Mouse (Mus musculus) forebrain, embryonic 14.5 days (tissue): ENCODE results near the gene Gm11492. TPM values are rescaled to one million over a fixed set of nuclear protein-coding genes. Genes with fewer than 3 reads are reported as not detected.

ENCODE experiments used
- ATAC-seq: fragments of 200-750 bp; cut with Nextera tagmentation; 2 replicates; pipeline ENCODE4 v1.8.0; 2017; ENCODE audit warnings: mild to moderate bottlenecking, moderate library complexity
- DNase-seq: peaks from one replicate; pipeline ENCODE4 v3.0.0-alpha.2; 2015; ENCODE audit warnings: low spot score
- H3K27ac ChIP-seq: fragments of 300-500 bp; sonication (generic); 2 replicates; pipeline ENCODE4 v1.5.1; 2014; ENCODE audit warnings: low read depth, mild to moderate bottlenecking, control low read depth, low read length, moderate library complexity
- H3K27me3 ChIP-seq: fragments of 300-500 bp; sonication (generic); replicated peaks from 2 replicates; pipeline ENCODE4 v1.6.1; 2014; ENCODE audit warnings: low read length, control low read depth, mixed read lengths; ENCODE audit not compliant: control insufficient read depth, insufficient read depth
- H3K36me3 ChIP-seq: fragments of 300-500 bp; sonication (generic); 2 replicates; pipeline ENCODE4 v1.6.1; 2014; ENCODE audit warnings: low read length, control low read depth; ENCODE audit not compliant: control insufficient read depth, insufficient read depth
- H3K4me1 ChIP-seq: fragments of 300-500 bp; sonication (generic); 2 replicates; pipeline ENCODE4 v1.6.1; 2014; ENCODE audit warnings: antibody characterized with exemption, low read length, control low read depth; ENCODE audit not compliant: control insufficient read depth, insufficient read depth
- H3K4me2 ChIP-seq: fragments of 300-500 bp; sonication (generic); 2 replicates; pipeline ENCODE4 v1.6.1; 2014; ENCODE audit warnings: mild to moderate bottlenecking, control low read depth, low read length
- H3K4me3 ChIP-seq: fragments of 300-500 bp; sonication (generic); 2 replicates; pipeline ENCODE4 v1.5.1; 2014; ENCODE audit warnings: low read depth, low read length, control low read depth
- H3K9ac ChIP-seq: fragments of 300-500 bp; sonication (generic); 2 replicates; pipeline ENCODE4 v1.6.1; 2014; ENCODE audit warnings: mild to moderate bottlenecking, low read length, control low read depth, moderate library complexity
- H3K9me3 ChIP-seq: fragments of 300-500 bp; sonication (generic); replicated peaks from 2 replicates; pipeline ENCODE4 v1.6.1; 2016; ENCODE audit warnings: low read length, control low read depth, mixed read lengths; ENCODE audit not compliant: control insufficient read depth
- WGBS: fragments of 180-500 bp; shearing (Covaris S2); extraction: QIAGEN DNeasy Blood & Tissue Kit; methylation state at CpG from one replicate; pipeline ENCODE4 v1.1.7; 2014; 5-methylcytosine and 5-hydroxymethylcytosine counted together
- polyA plus RNA-seq: library from polyadenylated mRNA; unstranded; fragments of >200 nt; fragmentation: Nextera tagmentation; extraction: Ambion mirVana; gene quantifications from 2 replicates; pipeline ENCODE4 v1.2.1, GENCODE M21; 2014

The Gm11492 gene
- polyA plus RNA-seq, 1 experiment from 2014 or later, result not detected

GRCm38 (mm10) chr11:87553342-87553741 is 13.1 kb upstream of the Gm11492 start:
- Histone ChIP-seq H3K36me3 (no peaks in the 10 kb centered on the region), H3K4me1 (no peaks in the 10 kb centered on the region), H3K27ac (no peak overlapping the region), H3K9ac (no peak overlapping the region), H3K4me3 (no peak overlapping the region), H3K4me2 (no peak overlapping the region), H3K27me3 (no peaks in the 10 kb centered on the region), H3K9me3 (no peaks in the 10 kb centered on the region)
- 84% methylated on average over 4 of the region's 4 CpGs for WGBS
- no peak for DNase-seq
- ATAC-seq, result no peak

GRCm38 (mm10) chr11:87554386-87554785 is 12.1 kb upstream of the Gm11492 start:
- H3K9ac ChIP-seq, result no peak overlapping the region
- no peak overlapping the region for H3K4me2 ChIP-seq
- H3K4me3 ChIP-seq, result no peak overlapping the region
- no peaks in the 10 kb centered on the region for H3K9me3 ChIP-seq
- no peak for DNase-seq
- 37% methylated on average over 5 of the region's 5 CpGs for WGBS
- no peak for ATAC-seq
- no peaks in the 10 kb centered on the region for H3K27me3 ChIP-seq
- H3K36me3 ChIP-seq, result no peaks in the 10 kb centered on the region
- H3K4me1 ChIP-seq, result no peaks in the 10 kb centered on the region
- H3K27ac ChIP-seq, result no peak overlapping the region

- Histone ChIP-seq H3K27ac (no peak overlapping the region), H3K4me3 (no peak overlapping the region), H3K4me1 (no peaks in the 10 kb centered on the region), H3K27me3 (no peaks in the 10 kb centered on the region), H3K4me2 (no peak overlapping the region), H3K9ac (no peak overlapping the region), H3K9me3 (no peaks in the 10 kb centered on the region), H3K36me3 (no peaks in the 10 kb centered on the region)
- DNase-seq (no peak), ATAC-seq (no peak)
- WGBS, result 41% methylated on average over 2 of the region's 2 CpGs
Measured at GRCm38 (mm10) chr11:87555106-87555703, 11.2 kb upstream of the Gm11492 start.

GRCm38 (mm10) chr11:87561208-87561607 is 5.2 kb upstream of the Gm11492 start:
- H3K9ac ChIP-seq, result no peak overlapping the region
- H3K4me3 ChIP-seq, result no peak overlapping the region
- H3K4me1 ChIP-seq, result no peaks in the 10 kb centered on the region
- H3K27me3 ChIP-seq, result no peaks in the 10 kb centered on the region
- no peak overlapping the region for H3K27ac ChIP-seq
- no peaks in the 10 kb centered on the region for H3K9me3 ChIP-seq
- H3K4me2 ChIP-seq, result no peak overlapping the region
- no peak for ATAC-seq
- H3K36me3 ChIP-seq, result no peaks in the 10 kb centered on the region
- WGBS, result 82% methylated on average over 6 of the region's 6 CpGs
- DNase-seq, result no peak

GRCm38 (mm10) chr11:87568255-87568953 is 2.0 kb downstream of the Gm11492 start, which contains the start of gene Sept4:
Gene Sept4 (plus strand): TSS chr11:87568903.
- no peak for DNase-seq
- no peak for ATAC-seq
- Histone ChIP-seq H3K4me1 (no peaks in the 10 kb centered on the region), H3K4me2 (no peak within 1 kb of the TSS), H3K9ac (no peak within 1 kb of the TSS), H3K4me3 (no peak within 1 kb of the TSS), H3K27me3 (no peaks in the 10 kb centered on the region), H3K9me3 (no peaks in the 10 kb centered on the region), H3K27ac (no peak within 1 kb of the TSS), H3K36me3 (no peaks in the 10 kb centered on the region)
- 81% methylated on average over 7 of the region's 7 CpGs for WGBS

- no peaks in the 10 kb centered on the region for H3K27me3 ChIP-seq
- no peaks in the 10 kb centered on the region for H3K4me1 ChIP-seq
- no peak overlapping the region for H3K4me3 ChIP-seq
- no peak overlapping the region for H3K27ac ChIP-seq
- no peaks in the 10 kb centered on the region for H3K9me3 ChIP-seq
- no peak overlapping the region for H3K4me2 ChIP-seq
- no peaks in the 10 kb centered on the region for H3K36me3 ChIP-seq
- ATAC-seq (no peak), DNase-seq (no peak)
- 73% methylated on average over 5 of the region's 5 CpGs for WGBS
- no peak overlapping the region for H3K9ac ChIP-seq
Measured at GRCm38 (mm10) chr11:87570743-87571142, 4.3 kb downstream of the Gm11492 start.

- DNase-seq (no peak), ATAC-seq (no peak)
- Histone ChIP-seq H3K4me1 (no peaks in the 10 kb centered on the region), H3K27ac (no peak overlapping the region), H3K9ac (no peak overlapping the region), H3K9me3 (no peaks in the 10 kb centered on the region), H3K36me3 (no peaks in the 10 kb centered on the region), H3K4me3 (no peak overlapping the region), H3K4me2 (no peak overlapping the region), H3K27me3 (no peaks in the 10 kb centered on the region)
- 88% methylated on average over 1 of the region's 1 CpGs for WGBS
Measured at GRCm38 (mm10) chr11:87571361-87571950, 5.0 kb downstream of the Gm11492 start.

- DNase-seq (no peak), ATAC-seq (no peak)
- no peak overlapping the region for H3K4me3 ChIP-seq
- no peak overlapping the region for H3K4me2 ChIP-seq
- H3K4me1 ChIP-seq, result 0 out of 2 replicates have a peak, but pooled peaks cover 8% of the 10 kb centered on the region
- H3K9ac ChIP-seq, result no peak overlapping the region
- H3K27ac ChIP-seq, result no peak overlapping the region
- WGBS, result 81% methylated on average over 7 of the region's 7 CpGs
- H3K36me3 ChIP-seq, result no peaks in the 10 kb centered on the region
- no peaks in the 10 kb centered on the region for H3K9me3 ChIP-seq
- H3K27me3 ChIP-seq, result no peaks in the 10 kb centered on the region
Measured at GRCm38 (mm10) chr11:87573751-87574150, 7.3 kb downstream of the Gm11492 start.
